Mouse (Mus musculus): ENCODE measurements around the gene Fhdc1. TPM values are rescaled to one million over a fixed set of nuclear protein-coding genes. Genes with fewer than 3 reads are reported as not detected.

Gene Fhdc1
- total RNA-seq, 4 experiments from 2014 or later: 3.5 to 6.4 (median 4.5) TPM

Other genes starting within 250 kb of the Fhdc1 start
- gene Trim2, start 173.6 kb downstream of the Fhdc1 start, total RNA-seq (2022): 100 to 1,000 TPM; 369 to 408 (median 383) TPM
- 10 to 100 TPM; 20.4 to 23.8 (median 20.6) TPM for gene Arfip1, start 102.2 kb upstream of the Fhdc1 start, total RNA-seq (2022)
- not detected for gene Tigd4, start 113.1 kb upstream of the Fhdc1 start, total RNA-seq (2022)
- gene Tmem154, start 185.8 kb upstream of the Fhdc1 start, total RNA-seq (2022): 1 to 10 TPM in 2 of 4 experiments, under 1 TPM in 2; 0.49 to 2.8 (median 0.92) TPM